Mouse (Mus musculus): ENCODE measurements around the gene Samhd1. TPM values are rescaled to one million over a fixed set of nuclear protein-coding genes. Genes with fewer than 3 reads are reported as not detected.

Gene Samhd1
- 26.8 and 27.2 TPM in 2 replicates for polyA plus RNA-seq (2012; rRNA removed)

DNA sequence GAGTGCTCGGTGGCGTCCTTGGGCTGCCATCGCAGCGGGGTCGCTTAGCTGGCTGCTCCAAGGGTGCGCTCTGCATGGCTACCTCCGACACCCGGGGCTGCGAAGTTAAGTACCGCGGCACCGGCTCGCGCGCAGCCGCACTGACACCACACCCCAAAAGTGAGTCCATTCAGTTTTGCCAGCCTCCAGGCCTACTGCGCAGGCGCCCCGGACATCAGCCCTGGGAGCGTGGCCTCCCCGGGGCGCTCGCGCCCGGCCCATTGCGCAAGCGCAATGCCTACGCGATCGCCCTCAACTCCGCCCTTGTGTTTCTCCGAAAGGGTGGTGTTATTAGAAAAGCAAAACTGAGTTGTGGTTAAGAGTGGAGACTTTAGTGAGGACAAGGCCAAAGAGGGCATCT, at the start of gene Samhd1:
Gene Samhd1, minus strand, starts transcription at position 252 of the 400 bp plus-strand sequence.

DNA sequence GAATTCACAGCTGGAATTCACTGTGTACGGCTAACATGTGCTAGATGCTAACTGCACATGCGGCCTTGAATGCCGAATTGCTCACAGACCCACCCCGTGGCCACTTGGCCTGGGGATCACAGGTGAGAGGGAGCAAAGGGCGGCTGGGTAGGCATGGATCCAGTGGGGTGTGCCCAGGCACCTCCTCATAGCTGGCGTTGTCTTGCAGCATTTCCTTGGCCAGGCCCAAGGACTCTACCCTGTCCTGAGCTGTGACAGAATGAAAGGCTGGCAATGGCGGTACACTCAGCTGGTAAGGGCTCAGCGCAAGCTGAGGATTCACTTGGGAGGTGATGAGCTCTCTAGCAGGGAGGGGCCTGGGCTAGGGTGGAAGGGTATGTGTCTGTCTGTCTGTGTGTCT, 48.3 kb downstream of the Samhd1 start, which contains the start of gene Tldc2:
Gene Tldc2, plus strand, starts transcription at position 260 of the 400 bp plus-strand sequence.

DNA sequence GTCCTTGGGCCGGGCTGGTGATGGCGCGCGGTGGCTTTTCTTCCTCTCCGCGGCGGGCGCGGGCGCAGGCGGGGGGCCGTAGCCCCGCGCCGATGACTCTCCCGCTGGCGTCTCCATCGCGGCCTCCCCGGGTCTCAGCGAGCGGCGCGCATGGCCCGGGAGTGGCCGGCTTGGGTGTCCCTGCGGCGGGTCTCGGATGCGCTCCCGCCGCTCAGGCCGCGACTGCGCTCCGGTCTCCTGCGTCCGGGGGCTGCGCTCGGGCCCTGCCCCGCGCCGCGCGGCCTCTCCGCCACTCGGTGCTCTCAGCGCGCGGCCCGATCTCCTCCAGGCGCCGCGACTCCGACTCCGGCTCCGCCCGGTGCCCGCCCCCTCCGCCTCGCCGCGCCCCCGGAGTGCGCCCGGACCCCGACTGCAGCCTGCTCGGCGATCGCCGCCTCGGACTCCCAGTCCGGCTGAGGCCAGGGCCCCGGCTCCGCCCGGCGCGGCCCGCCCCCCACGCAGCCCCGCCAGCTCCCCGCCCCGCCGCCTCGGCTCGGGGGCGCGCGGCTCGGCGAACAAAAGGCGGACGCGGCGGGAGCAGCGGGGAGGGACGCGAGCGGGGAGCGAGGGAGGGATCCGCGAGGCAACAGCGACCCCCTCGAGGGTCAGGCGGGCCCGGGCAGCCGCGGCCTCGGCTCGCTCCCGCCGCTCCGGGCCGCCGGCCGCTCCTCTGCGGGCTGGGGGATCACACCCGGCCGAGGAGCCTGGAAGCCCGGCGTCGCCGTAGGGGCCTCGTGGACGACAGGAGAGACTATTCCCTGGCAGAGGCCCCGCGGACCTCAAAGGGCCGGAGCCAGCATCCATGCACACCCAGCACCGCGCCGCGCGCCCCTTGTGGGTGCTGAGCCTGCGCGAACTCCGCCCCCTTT, 56.0 kb downstream of the Samhd1 start, which contains the start of gene Soga1:
Gene Soga1, minus strand, starts transcription at position 462 of the 908 bp plus-strand sequence.

Other genes with a start within 250 kb of the Samhd1 start
- gene Sla2, start 248.1 kb downstream of the Samhd1 start, polyA plus RNA-seq (2012; rRNA removed): 0.76 and 0.89 TPM in 2 replicates
- 34.9 and 50.8 TPM in 2 replicates for gene Ndrg3, start 143.2 kb downstream of the Samhd1 start, polyA plus RNA-seq (2012; rRNA removed)
- gene Dsn1, start 128.1 kb downstream of the Samhd1 start, polyA plus RNA-seq (2012; rRNA removed): 4.2 and 5.7 TPM in 2 replicates
- gene Soga1, start 56.0 kb downstream of the Samhd1 start, polyA plus RNA-seq (2012; rRNA removed): 25.2 and 37.3 TPM in 2 replicates
- gene Tldc2, start 48.2 kb downstream of the Samhd1 start, polyA plus RNA-seq (2012; rRNA removed): not detected in 2 replicates
- gene Rbl1, start 69.3 kb upstream of the Samhd1 start, polyA plus RNA-seq (2012; rRNA removed): 4.5 and 5.8 TPM in 2 replicates
- gene Rpn2, start 143.8 kb upstream of the Samhd1 start, polyA plus RNA-seq (2012; rRNA removed): 260 and 308 TPM in 2 replicates
- 0.23 and 0.86 TPM in 2 replicates for gene Mroh8, start 144.3 kb upstream of the Samhd1 start, polyA plus RNA-seq (2012; rRNA removed)
- gene Ghrh, start 212.2 kb upstream of the Samhd1 start, polyA plus RNA-seq (2012; rRNA removed): 2.6 and 3.0 TPM in 2 replicates
- gene Manbal, start 232.3 kb upstream of the Samhd1 start, polyA plus RNA-seq (2012; rRNA removed): 68.4 and 83.5 TPM in 2 replicates

Data from ovary, adult 2 months (tissue).